In the genomic region with DNA sequence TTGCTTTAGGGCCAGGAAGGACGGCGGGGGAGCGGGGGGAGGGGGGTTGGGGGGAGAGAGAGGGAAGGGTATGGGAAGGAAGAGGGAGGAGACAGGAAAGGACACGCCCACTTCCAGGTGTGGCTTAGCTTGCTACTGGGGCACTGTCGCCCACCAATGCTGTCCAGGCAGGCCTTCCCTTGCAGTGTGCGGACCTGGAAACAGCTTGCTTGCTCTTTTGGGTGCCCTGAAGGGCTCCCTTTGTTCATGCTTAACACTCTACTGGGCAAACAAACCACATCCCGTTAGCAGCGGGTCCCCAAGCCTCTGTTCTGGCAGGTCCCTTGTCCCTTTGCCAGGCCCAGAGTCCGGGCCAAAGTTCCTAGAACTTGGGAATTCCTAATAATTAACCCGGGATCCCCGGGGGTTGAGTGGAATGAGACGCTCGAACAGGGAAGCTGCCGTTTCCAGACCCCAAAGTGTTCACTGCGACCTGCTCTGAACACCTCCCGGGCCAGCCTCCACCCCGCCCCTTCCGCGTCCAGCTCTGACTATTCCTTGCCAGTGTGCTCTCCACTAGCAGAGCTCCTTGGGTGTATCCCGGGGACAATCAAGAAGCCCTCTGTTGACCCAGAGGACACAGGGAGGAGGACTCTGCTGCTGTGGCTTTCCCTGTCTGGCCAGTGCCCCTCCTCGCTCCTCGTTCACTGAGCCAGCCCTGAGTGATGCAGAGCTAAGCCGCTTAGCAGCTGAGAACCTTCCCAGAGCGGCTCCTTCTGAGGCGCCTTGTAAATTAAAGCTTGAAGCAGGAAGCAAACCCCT, we compare ENCODE assay signal across 8 mouse cellular contexts. TPM values are rescaled to one million over a fixed set of nuclear protein-coding genes. Genes with fewer than 3 reads are reported as not detected.
DNase-seq lines count a peak whose midpoint lies in the region; ATAC-seq and TF ChIP-seq lines count a peak whose summit lies in the region.

No protein-coding gene starts in this region.

- H3K4me3 ChIP-seq in left cerebral cortex, adult 2 months: no peak overlapping the region
- 0 out of 2 replicates have a peak overlapping the region, but pooled peaks have one; percentile 1 for H3K4me3 ChIP-seq in forebrain, embryonic 11.5 days (ENCODE audit: low read depth, low read length)
- peak overlapping the region; percentile 29 for H3K4me3 ChIP-seq in intestine, embryonic 15.5 days (replicated peaks)
- H3K4me3 ChIP-seq in liver, embryonic 16.5 days (ENCODE audit: low read depth, low read length): peak overlapping the region; percentile 37
- no peak overlapping the region for H3K4me3 ChIP-seq in neural tube, embryonic 14.5 days (ENCODE audit: low read depth, low read length)

- H3K4me2 ChIP-seq in forebrain, embryonic 11.5 days (ENCODE audit: low read depth, low read length, severe bottlenecking): peak overlapping the region; percentile 41
- peak overlapping the region; percentile 70 for H3K4me2 ChIP-seq in intestine, embryonic 15.5 days (replicated peaks)
- H3K4me2 ChIP-seq in liver, embryonic 16.5 days (ENCODE audit: low read depth, low read length): peak overlapping the region; percentile 62
- H3K4me2 ChIP-seq in neural tube, embryonic 14.5 days (ENCODE audit: low read depth, low read length): peak overlapping the region; percentile 41

- WGBS in forebrain, embryonic 11.5 days: 4% methylated on average over 24 of the region's 25 CpGs
- WGBS in intestine, embryonic 15.5 days: 5% methylated on average over 25 of the region's 25 CpGs
- 4% methylated on average over 24 of the region's 25 CpGs for WGBS in liver, embryonic 16.5 days (ENCODE audit: insufficient replicate concordance)
- WGBS in neural tube, embryonic 14.5 days: 5% methylated on average over 25 of the region's 25 CpGs

- peak; percentile 25; the same call in 1 of the 2 replicates for ATAC-seq in forebrain, embryonic 11.5 days (replicated peaks; ENCODE audit: low FRiP score)
- peak; percentile 37 for ATAC-seq in intestine, embryonic 15.5 days
- ATAC-seq in liver, embryonic 16.5 days (ENCODE audit: low read depth): peak; percentile 17
- ATAC-seq in neural tube, embryonic 14.5 days (ENCODE audit: low read depth): peak; percentile 38; the same call in 1 of the 2 replicates

- peak; percentile 45 for DNase-seq in left cerebral cortex, postnatal 4 days
- DNase-seq in left cerebral cortex, adult 2 months (ENCODE audit: extremely low spot score in 1 of 2, low spot score in 2 of 2): no peak
- peak; percentile 69 for DNase-seq in forebrain, embryonic 11.5 days (ENCODE audit: low spot score)
- DNase-seq in right cerebral cortex, postnatal 36 days (ENCODE audit: low spot score in 2 of 2): no peak
- no peak for DNase-seq in frontal cortex, postnatal 14 days (ENCODE audit: low spot score in 2 of 2)

- no peaks in the 10 kb centered on the region for H3K9me3 ChIP-seq in forebrain, embryonic 11.5 days (ENCODE audit: control insufficient read depth, low read length)
- no peaks in the 10 kb centered on the region for H3K9me3 ChIP-seq in intestine, embryonic 15.5 days
- H3K9me3 ChIP-seq in liver, embryonic 16.5 days (replicated peaks; ENCODE audit: control insufficient read depth, low read length): no peaks in the 10 kb centered on the region
- H3K9me3 ChIP-seq in neural tube, embryonic 14.5 days (ENCODE audit: control insufficient read depth, low read length): no peaks in the 10 kb centered on the region

- no peaks in the 10 kb centered on the region for H3K36me3 ChIP-seq in forebrain, embryonic 11.5 days (ENCODE audit: control insufficient read depth, insufficient read depth, low read length)
- H3K36me3 ChIP-seq in intestine, embryonic 15.5 days: no peaks in the 10 kb centered on the region
- H3K36me3 ChIP-seq in liver, embryonic 16.5 days (ENCODE audit: control insufficient read depth, insufficient read depth): no peaks in the 10 kb centered on the region
- no peaks in the 10 kb centered on the region for H3K36me3 ChIP-seq in neural tube, embryonic 14.5 days (ENCODE audit: control insufficient read depth, insufficient read depth, low read length)

- H3K4me1 ChIP-seq in forebrain, embryonic 11.5 days (replicated peaks; ENCODE audit: control insufficient read depth, insufficient read depth, low read length): peaks cover 16% of the 10 kb centered on the region
- peaks cover 35% of the 10 kb centered on the region for H3K4me1 ChIP-seq in intestine, embryonic 15.5 days (replicated peaks)
- peaks cover 42% of the 10 kb centered on the region for H3K4me1 ChIP-seq in liver, embryonic 16.5 days (ENCODE audit: control insufficient read depth, low read depth, low read length)
- peaks cover 6% of the 10 kb centered on the region; the same call in 1 of the 2 replicates for H3K4me1 ChIP-seq in neural tube, embryonic 14.5 days (ENCODE audit: control insufficient read depth, insufficient read depth, low read length)

- H3K27me3 ChIP-seq in forebrain, embryonic 11.5 days (ENCODE audit: control insufficient read depth, insufficient read depth, low read length): 0 out of 2 replicates have a peak, but pooled peaks cover 2% of the 10 kb centered on the region
- H3K27me3 ChIP-seq in intestine, embryonic 15.5 days (replicated peaks): no peaks in the 10 kb centered on the region
- H3K27me3 ChIP-seq in liver, embryonic 16.5 days (ENCODE audit: control insufficient read depth, insufficient read depth, low read depth, low read length): peaks cover 26% of the 10 kb centered on the region
- H3K27me3 ChIP-seq in neural tube, embryonic 14.5 days (ENCODE audit: control insufficient read depth, insufficient read depth, low read length): no peaks in the 10 kb centered on the region

- no peak overlapping the region for H3K27ac ChIP-seq in left cerebral cortex, adult 2 months
- H3K27ac ChIP-seq in forebrain, embryonic 11.5 days (ENCODE audit: low read depth, low read length): no peak overlapping the region
- H3K27ac ChIP-seq in intestine, embryonic 15.5 days: peak overlapping the region; percentile 38; the same call in 1 of the 2 replicates
- peak overlapping the region; percentile 82 for H3K27ac ChIP-seq in liver, embryonic 16.5 days (ENCODE audit: low read length)
- no peak overlapping the region for H3K27ac ChIP-seq in neural tube, embryonic 14.5 days (ENCODE audit: low read depth, low read length)

- TF ChIP-seq CTCF in left cerebral cortex, adult 2 months (IDR thresholded peaks at IDR 0.05): no peak

- peak overlapping the region; percentile 37 for H3K9ac ChIP-seq in forebrain, embryonic 11.5 days (ENCODE audit: low read length)
- peak overlapping the region; percentile 36 for H3K9ac ChIP-seq in intestine, embryonic 15.5 days
- H3K9ac ChIP-seq in liver, embryonic 16.5 days (ENCODE audit: low read depth, low read length): peak overlapping the region; percentile 50
- H3K9ac ChIP-seq in neural tube, embryonic 14.5 days (replicated peaks; ENCODE audit: low read depth, low read length): 0 out of 2 replicates have a peak overlapping the region, but pooled peaks have one; percentile 12

- intact Hi-C loops in left cerebral cortex, postnatal 4 days (cut with DNase I): no loop called here
- intact Hi-C loops in left cerebral cortex, adult 2 months (cut with DNase I): no loop called here

RNA-seq across cellular contexts. Expression of gene Adnp, which starts 47.8 kb away (rescaled TPM):
- 100 to 1,000 TPM; 146 to 147 TPM for total RNA-seq in left cerebral cortex, postnatal 4 days (2021)
- 10 to 100 TPM; 84.0 to 91.6 TPM for total RNA-seq in left cerebral cortex, adult 2 months (2021)
- polyA plus RNA-seq in forebrain, embryonic 11.5 days (2014; fragmentation: Nextera tagmentation; extraction: Ambion mirVana): 18.7 and 19.7 TPM in 2 replicates
- polyA plus RNA-seq in intestine, embryonic 15.5 days (2015; fragmentation: Nextera tagmentation; extraction: Ambion mirVana): 4.6 and 6.1 TPM in 2 replicates
- 0.18 and 0.27 TPM in 2 replicates for polyA plus RNA-seq in liver, embryonic 16.5 days (2015; fragmentation: Nextera tagmentation; extraction: Ambion mirVana)
- polyA plus RNA-seq in neural tube, embryonic 14.5 days (2014; fragmentation: Nextera tagmentation; extraction: Ambion mirVana): 3.4 and 3.7 TPM in 2 replicates

Comparison
In these comparisons a context has a peak if more than half of its experiments do, and no peak if none do; other contexts are left out.
1. DNase-seq: peak in left cerebral cortex, postnatal 4 days (single experiment) and forebrain, embryonic 11.5 days (single experiment); none in left cerebral cortex, adult 2 months (0 of 2), right cerebral cortex, postnatal 36 days (0 of 2) and frontal cortex, postnatal 14 days (0 of 2).
2. H3K27ac ChIP-seq: peak in intestine, embryonic 15.5 days (single experiment) and liver, embryonic 16.5 days (single experiment); none in left cerebral cortex, adult 2 months (single experiment), forebrain, embryonic 11.5 days (single experiment) and neural tube, embryonic 14.5 days (single experiment).
3. H3K4me3 ChIP-seq: peak in forebrain, embryonic 11.5 days (single experiment), intestine, embryonic 15.5 days (single experiment) and liver, embryonic 16.5 days (single experiment); none in left cerebral cortex, adult 2 months (single experiment) and neural tube, embryonic 14.5 days (single experiment).
4. Peak in every context shown above with its lines, with median percentiles within 50 percentile points of each other: ATAC-seq, H3K4me2 ChIP-seq and H3K9ac ChIP-seq.